Mouse (Mus musculus) embryonic stem cell, embryonic (primary cell): ENCODE results near the gene Ebf1.

ENCODE experiments used
- CTCF ChIA-PET, 4 experiments: fragments of 300-600 bp in 2 of 4; fragments of 350-600 bp in 2 of 4; sonication (Branson Sonifier 250); formaldehyde crosslinking; loops; one replicate each; lab custom pipeline; 2022; ENCODE audit warnings: inconsistent platforms in 2 of 4; lab: Charles Lee
- POLR2A ChIA-PET, 4 experiments: fragments of 300-600 bp in 2 of 4; fragments of 350-600 bp in 2 of 4; sonication (Branson Sonifier 250); formaldehyde crosslinking; loops; one replicate each; lab custom pipeline; 2022; ENCODE audit warnings: antibody characterized with exemption in 4 of 4, inconsistent platforms in 1 of 4; lab: Charles Lee

The Ebf1 gene

DNA sequence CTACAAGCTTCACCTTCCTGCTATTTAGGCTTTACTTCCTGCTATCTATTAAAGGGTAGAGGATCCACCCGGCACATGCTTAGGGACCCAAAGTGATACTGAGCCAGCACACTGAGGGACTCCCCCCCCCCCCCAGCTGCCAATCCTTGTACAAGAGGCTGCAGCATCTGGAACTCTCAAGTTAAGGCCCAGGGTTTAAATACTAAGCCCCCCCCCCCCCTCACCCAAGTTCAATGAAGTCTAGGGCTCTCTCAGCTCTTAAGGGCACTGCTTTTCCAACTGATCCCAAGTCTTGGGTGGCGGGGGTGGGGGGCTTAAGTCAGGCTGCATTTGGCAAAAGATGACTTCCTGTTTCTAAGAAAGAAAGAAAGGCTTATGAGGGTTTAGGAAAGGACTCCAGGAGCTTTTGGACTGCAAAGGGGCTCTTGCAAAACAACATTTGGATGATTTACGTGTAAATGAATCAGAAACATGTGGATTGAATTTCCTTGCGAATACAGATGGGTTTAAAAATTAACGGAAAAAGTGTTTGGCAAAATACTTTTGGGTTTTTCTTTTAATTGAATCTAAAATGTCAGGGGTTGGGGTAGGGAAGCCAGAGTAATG lies 385.7 kb downstream of the Ebf1 start:
- POLR2A ChIA-PET = interaction anchor here in 2 of 4 experiments (0.6 to 0.7 kb wide), 3 partner anchors 10 to 391 kb away, joined by 3 to 6 read pairs (median 3); no protein-coding TSS in a partner anchor
- CTCF ChIA-PET = interaction anchor here in 3 of 4 experiments (0.6 to 0.7 kb wide), 3 partner anchors 188 to 401 kb away, joined by 3 to 4 read pairs (median 4); no protein-coding TSS in a partner anchor

DNA sequence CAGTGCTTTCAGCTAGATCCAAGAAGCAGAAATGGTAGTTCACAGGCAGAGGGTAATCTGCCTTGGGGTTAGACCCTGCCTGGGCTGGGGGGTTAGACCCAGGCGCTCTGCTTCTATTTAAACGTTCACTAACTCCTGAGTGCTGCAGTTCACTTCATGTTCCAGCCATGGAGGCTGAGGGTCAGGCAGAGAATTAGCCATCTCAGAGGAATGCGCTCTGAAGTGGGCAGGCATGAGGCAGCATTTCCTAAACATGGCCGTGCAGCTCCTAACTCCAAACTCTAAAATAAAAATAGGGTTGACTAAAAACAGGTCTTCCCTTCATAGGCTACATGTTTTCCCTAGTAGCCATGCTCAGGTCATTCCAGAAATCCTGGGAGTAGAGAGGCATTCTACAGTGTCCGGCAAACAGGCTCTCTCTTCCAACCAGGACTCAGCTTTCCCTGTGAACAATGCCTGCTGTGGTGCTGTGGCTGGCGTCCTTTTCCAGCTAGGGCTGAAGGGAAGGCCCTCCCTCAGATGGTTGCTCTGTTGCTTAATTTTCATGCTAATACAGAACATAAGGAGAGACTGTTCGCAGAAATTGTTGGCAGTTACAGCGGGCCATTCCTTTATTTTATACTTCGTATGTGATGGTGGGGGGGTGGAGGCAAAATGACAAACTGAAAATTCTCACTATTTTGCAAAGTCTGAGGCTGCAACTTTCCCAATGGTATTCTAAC lies 386.8 kb downstream of the Ebf1 start:
- ChIA-PET CTCF (interaction anchor here in 3 of 4 experiments (0.6 to 2.2 kb wide), 3 partner anchors 215 to 393 kb away, joined by 3 to 14 read pairs (median 3); no protein-coding TSS in a partner anchor), POLR2A (interaction anchor here in 1 of 4 experiments (0.6 kb wide), 1 partner anchor 162 kb away, joined by 3 read pairs; no protein-coding TSS in a partner anchor)

DNA sequence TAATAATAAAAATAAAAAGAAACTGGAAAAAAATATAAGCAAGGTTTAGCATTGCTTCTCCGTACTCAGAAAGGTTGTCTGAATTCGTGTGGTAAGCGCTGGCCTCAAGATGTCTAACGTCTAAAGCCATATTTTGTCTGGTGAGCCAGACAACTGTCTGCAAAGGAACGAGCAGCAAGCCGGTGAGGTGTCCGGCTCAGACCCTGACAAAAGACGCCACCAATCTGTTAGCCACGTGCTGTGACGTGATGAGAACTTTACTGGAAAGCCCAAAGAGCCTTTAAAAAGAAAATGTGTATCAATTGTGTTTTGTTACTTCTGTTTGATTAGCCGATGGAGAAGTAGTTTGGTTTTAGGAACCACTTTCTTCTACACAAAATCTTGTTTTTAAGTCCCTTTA lies 390.2 kb downstream of the Ebf1 start:
- CTCF ChIA-PET = interaction anchor here in 3 of 4 experiments (0.5 to 2.3 kb wide), 9 partner anchors 298 to 532 kb away, joined by 3 to 17 read pairs (median 5); no protein-coding TSS in a partner anchor
- POLR2A ChIA-PET = interaction anchor here in 2 of 4 experiments (0.6 to 1.0 kb wide), 5 partner anchors 200 to 396 kb away, joined by 3 to 6 read pairs (median 3); no protein-coding TSS in a partner anchor

DNA sequence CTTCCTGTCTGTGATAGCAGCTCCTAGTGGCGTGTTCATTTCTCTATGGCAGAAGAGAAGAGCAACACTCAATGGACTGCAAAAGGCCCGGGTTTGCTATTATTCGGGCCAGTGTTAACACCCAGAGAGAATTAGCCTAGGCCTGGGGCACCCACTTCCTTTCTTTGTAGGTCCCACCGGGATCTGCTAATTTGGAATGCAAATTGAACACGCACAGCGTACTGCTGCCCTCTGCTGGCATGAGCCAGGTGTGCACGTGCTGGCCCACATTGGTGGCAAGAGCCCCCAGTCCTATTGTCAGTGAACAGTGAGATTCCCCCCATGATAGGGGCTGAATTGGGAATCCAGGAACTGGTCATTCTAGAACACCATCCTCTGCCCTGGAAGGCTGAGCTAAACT lies 391.0 kb downstream of the Ebf1 start:
- ChIA-PET CTCF (interaction anchor here in 3 of 4 experiments (0.5 to 2.3 kb wide), 9 partner anchors 395 to 531 kb away, joined by 3 to 17 read pairs (median 5); no protein-coding TSS in a partner anchor), POLR2A (interaction anchor here in 3 of 4 experiments (0.7 to 1.0 kb wide), 3 partner anchors 26 to 397 kb away, joined by 3 to 8 read pairs (median 3); no protein-coding TSS in a partner anchor)

DNA sequence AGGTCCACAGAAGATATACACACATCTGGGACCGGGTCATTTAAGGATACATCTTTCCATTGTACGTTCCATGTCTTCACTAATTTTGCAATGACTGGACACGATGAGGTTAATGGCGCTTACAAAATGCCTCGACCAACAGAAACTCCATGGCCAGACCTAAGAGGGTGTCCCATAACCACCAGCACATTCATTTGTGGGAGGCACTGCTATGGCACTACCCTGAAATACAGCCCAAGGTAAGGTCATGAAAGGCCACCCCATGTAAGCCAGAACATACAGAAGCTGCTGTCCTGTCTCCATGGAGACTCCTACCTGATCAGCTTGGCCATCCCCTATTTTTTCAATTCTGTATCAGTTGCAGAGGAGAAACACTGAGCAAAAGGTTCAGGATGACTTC lies 391.6 kb downstream of the Ebf1 start:
- ChIA-PET CTCF (interaction anchor here in 1 of 4 experiments (1.5 kb wide), 2 partner anchors 397 to 398 kb away, joined by 8 to 9 read pairs; no protein-coding TSS in a partner anchor), POLR2A (no interaction called here)

DNA sequence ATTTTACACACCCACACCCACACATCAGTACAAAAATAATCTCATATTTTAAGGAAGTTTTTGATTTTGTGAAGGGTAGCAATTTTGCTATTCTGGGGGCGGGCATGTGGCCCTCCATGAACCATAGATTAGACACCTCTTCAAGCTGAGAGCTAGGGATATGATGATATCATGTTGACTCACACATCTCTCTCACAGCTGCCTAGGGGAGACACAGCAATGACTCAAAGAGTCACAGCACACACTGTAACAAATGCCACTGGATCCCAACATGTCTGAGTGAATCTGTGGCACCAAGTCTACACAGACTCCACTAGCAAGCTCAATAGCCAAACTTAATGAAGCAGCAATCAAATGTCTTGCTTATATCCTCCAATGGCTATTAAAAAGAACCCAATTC lies 395.0 kb downstream of the Ebf1 start:
- POLR2A ChIA-PET = interaction anchor here in 1 of 4 experiments (0.8 kb wide), 1 partner anchor 292 kb away, joined by 4 read pairs; no protein-coding TSS in a partner anchor
- CTCF ChIA-PET = no interaction called here

DNA sequence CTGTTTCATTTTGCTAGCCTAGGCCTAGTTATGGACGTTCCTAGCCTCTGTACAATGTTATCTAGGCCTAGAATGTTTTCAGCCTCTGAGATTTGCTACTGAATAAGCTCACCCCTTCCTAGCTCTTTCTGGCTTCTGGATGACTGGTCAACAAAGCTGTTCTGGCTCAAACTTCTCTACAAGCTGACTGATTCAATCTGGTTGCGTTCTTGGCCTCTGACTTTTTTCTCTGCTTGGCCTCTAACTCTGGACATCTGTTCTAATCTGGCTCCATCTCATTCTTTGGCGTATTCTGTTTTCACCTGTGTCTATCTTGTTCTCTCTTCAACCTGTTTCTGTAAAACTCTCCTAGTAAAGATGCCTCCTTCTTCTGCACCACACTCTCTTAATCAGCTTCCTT lies 400.4 kb downstream of the Ebf1 start:
- POLR2A ChIA-PET = no interaction called here
- CTCF ChIA-PET = no interaction called here

DNA sequence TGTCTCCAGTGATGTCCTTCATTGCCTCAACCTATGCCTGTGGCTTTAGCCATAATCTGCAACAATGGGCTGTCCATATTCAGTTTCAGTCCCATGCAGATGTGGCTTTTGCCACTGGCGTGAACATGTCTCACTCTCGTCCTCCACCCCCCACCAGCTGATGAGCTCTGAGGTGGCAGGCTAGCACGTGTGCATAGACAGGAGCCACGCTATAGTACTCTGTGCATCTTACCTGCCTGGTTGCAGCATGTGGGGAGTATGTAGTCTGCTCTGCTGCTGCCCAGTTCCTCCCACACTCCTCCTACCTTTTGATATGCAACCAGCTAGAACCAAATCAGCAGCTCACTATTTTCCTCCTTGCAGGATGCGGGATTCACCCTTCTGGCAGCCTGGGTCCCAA lies 408.9 kb downstream of the Ebf1 start:
- CTCF ChIA-PET = interaction anchor here in 1 of 4 experiments (0.9 kb wide), 1 partner anchor 508 kb away, joined by 3 read pairs; no protein-coding TSS in a partner anchor
- POLR2A ChIA-PET = no interaction called here

DNA sequence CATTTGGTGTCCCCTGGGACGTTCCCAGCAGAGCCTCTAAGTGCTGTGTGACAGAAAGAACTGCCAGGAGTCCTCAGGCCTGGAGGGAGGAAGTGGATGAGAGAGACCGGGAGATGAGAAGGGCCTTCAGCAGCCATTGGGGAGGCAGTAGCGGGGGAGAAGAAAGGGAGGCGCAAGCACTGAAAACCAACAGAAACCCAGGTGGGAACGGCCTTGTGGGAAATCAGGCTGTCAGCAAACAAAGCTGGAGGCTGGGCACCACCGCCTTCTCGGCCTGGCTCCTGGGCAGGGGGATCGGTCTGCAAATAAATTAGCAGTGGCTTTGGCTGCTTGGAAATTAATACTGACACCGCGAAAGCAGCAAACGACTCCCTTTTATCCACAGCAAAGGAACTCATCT lies 409.6 kb downstream of the Ebf1 start:
- ChIA-PET POLR2A (interaction anchor here in 1 of 4 experiments (0.6 kb wide), 1 partner anchor 1219 kb away, joined by 3 read pairs; no protein-coding TSS in a partner anchor), CTCF (interaction anchor here in 2 of 4 experiments (0.6 to 0.9 kb wide), 3 partner anchors 115 to 507 kb away, joined by 3 to 8 read pairs (median 4); no protein-coding TSS in a partner anchor)

DNA sequence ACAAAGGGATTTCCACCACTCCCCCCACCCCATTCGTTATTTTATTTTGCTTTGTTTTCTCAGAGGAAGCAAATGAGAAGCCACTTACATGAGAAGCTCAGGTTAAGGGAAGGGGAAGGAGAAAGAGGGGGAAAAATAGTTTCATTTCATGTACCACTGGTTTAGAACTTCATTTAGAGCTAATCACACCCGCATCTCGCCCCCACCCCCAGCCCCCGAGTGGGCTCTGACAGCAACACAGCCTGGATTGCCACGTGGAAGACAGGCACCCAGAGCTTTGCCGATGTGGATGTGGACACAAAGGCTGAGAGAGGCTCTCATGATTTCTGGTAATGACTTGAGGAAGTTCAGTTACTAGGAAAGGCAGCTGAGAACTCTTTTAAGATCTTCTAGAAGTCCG lies 410.0 kb downstream of the Ebf1 start:
- CTCF ChIA-PET = interaction anchor here in 2 of 4 experiments (0.6 to 0.9 kb wide), 3 partner anchors 114 to 507 kb away, joined by 3 to 8 read pairs (median 4); no protein-coding TSS in a partner anchor
- POLR2A ChIA-PET = interaction anchor here in 1 of 4 experiments (0.6 kb wide), 1 partner anchor 488 kb away, joined by 4 read pairs; no protein-coding TSS in a partner anchor

DNA sequence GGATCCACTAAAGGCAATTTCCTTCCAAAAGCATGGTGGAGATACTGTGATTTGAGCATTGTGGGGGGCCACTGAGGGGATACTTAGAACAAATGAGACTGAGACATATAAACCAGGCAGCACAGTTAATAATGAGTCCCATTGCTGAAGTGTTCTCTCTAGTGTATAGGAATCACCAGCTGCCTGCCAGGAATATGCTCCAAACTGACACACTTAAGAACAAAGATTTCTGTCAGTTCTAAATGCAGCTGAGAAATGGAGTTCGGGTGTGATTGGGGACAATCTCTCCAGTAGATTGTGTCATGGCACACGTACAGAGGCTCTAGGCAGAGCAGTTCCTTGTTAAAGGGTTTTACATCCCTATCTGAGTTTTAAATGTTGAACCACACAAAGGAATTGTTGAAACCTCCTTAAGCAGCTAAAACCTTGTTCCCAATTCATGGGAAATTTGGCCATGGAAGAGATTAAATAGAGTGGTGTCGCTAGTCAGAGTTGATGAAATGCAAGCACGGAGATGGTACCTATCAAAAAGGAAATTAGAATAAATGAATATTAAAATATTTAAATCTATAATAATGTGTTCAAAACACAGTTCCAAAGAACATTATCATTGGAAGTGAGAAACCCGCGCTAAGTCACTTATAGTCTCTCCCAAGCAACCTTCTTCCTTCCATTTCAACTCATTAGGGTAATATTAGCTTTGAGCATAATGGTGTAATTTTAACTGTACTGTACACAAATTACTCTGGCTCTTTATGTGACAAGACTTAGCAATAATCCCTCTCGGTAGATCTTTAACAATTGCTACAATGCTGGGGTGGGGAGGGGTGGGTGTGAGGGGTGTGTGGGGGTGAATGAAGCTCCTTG lies 438.9 kb downstream of the Ebf1 start:
- ChIA-PET CTCF (interaction anchor here in 1 of 4 experiments (0.7 kb wide), 1 partner anchor 592 kb away, joined by 4 read pairs; no protein-coding TSS in a partner anchor), POLR2A (no interaction called here)
